Mouse (Mus musculus): Measurements from ENCODE around the gene Ssh3. TPM values are rescaled to one million over a fixed set of nuclear protein-coding genes. Genes with fewer than 3 reads are reported as not detected.

Gene Ssh3
- polyA plus RNA-seq, 1 experiment = 0.17 TPM

GRCm38 (mm10) chr19:4300271-4300704 lies 31.3 kb upstream of the Ssh3 start:
- Histone ChIP-seq H3ac (ENCODE audit: control insufficient read depth, insufficient read length) (no peak overlapping the region), H3K4me2 (ENCODE audit: low read depth) (no peak overlapping the region)

GRCm38 (mm10) chr19:4299574-4300270 lies 30.7 kb upstream of the Ssh3 start:
- H3K27me3 ChIP-seq (ENCODE audit: control insufficient read depth, insufficient read depth, insufficient read length) = no peaks in the 10 kb centered on the region
- peaks cover 66% of the 10 kb centered on the region for H3K79me2 ChIP-seq (ENCODE audit: control insufficient read depth, insufficient read depth)
- H3K4me2 ChIP-seq (ENCODE audit: low read depth) = no peak overlapping the region
- H3K36me3 ChIP-seq (ENCODE audit: control insufficient read depth, insufficient read depth) = no peaks in the 10 kb centered on the region
- TF ChIP-seq MAX (IDR thresholded peaks at IDR 0.05; ENCODE audit: low read depth) = no peak
- TF ChIP-seq POLR2A (IDR thresholded peaks at IDR 0.05; ENCODE audit: insufficient read length, low read depth) = no peak
- no peak for TF ChIP-seq USF1 (IDR thresholded peaks at IDR 0.05; ENCODE audit: low read depth)
- no peak for TF ChIP-seq MYOG (IDR thresholded peaks at IDR 0.05; ENCODE audit: control insufficient read depth in 1 of 3, insufficient read depth in 1 of 3, insufficient read length in 2 of 3, low read depth in 2 of 3)
- no peak for TF ChIP-seq SRF (IDR thresholded peaks at IDR 0.05; ENCODE audit: control insufficient read depth, insufficient read length, low read depth)
- TF ChIP-seq REST (IDR thresholded peaks at IDR 0.05; ENCODE audit: insufficient read depth, insufficient read length) = no peak
- no peak for TF ChIP-seq TCF3 (IDR thresholded peaks at IDR 0.05; ENCODE audit: insufficient read length, low read depth)
- TF ChIP-seq POLR2AphosphoS2 (IDR thresholded peaks at IDR 0.05; ENCODE audit: insufficient read length, low read depth) = no peak
- no peak for TF ChIP-seq MYOD1 (IDR thresholded peaks at IDR 0.05; ENCODE audit: control insufficient read depth in 1 of 3, insufficient read length in 2 of 3, low read depth in 2 of 3)
- TF ChIP-seq CEBPB (IDR thresholded peaks at IDR 0.05; ENCODE audit: insufficient read depth, poor library complexity, severe bottlenecking) = no peak
- TF ChIP-seq E2F4 (IDR thresholded peaks at IDR 0.05; ENCODE audit: insufficient read depth) = no peak
- no peak for TF ChIP-seq TCF12 (IDR thresholded peaks at IDR 0.05; ENCODE audit: insufficient read depth, poor library complexity, severe bottlenecking)
- no peak overlapping the region for H3K4me3 ChIP-seq
- H3ac ChIP-seq (ENCODE audit: control insufficient read depth, insufficient read length) = no peak overlapping the region

More at GRCm38 (mm10) chr19:4300271-4300704, 31.3 kb upstream of the Ssh3 start:
- Histone ChIP-seq H3K79me2 (ENCODE audit: control insufficient read depth, insufficient read depth) (peaks cover 72% of the 10 kb centered on the region), H3K4me3 (no peak overlapping the region), H3K27me3 (ENCODE audit: control insufficient read depth, insufficient read depth, insufficient read length) (no peaks in the 10 kb centered on the region), H3K36me3 (ENCODE audit: control insufficient read depth, insufficient read depth) (no peaks in the 10 kb centered on the region)
- TF ChIP-seq E2F4 (IDR thresholded peaks at IDR 0.05; ENCODE audit: insufficient read depth) (no peak), REST (IDR thresholded peaks at IDR 0.05; ENCODE audit: insufficient read depth, insufficient read length) (no peak), SRF (IDR thresholded peaks at IDR 0.05; ENCODE audit: control insufficient read depth, insufficient read length, low read depth) (no peak), MYOG (IDR thresholded peaks at IDR 0.05; ENCODE audit: control insufficient read depth in 1 of 3, insufficient read depth in 1 of 3, insufficient read length in 2 of 3, low read depth in 2 of 3) (no peak), TCF3 (IDR thresholded peaks at IDR 0.05; ENCODE audit: insufficient read length, low read depth) (no peak), POLR2AphosphoS2 (IDR thresholded peaks at IDR 0.05; ENCODE audit: insufficient read length, low read depth) (no peak), TCF12 (IDR thresholded peaks at IDR 0.05; ENCODE audit: insufficient read depth, poor library complexity, severe bottlenecking) (no peak), CEBPB (IDR thresholded peaks at IDR 0.05; ENCODE audit: insufficient read depth, poor library complexity, severe bottlenecking) (no peak), USF1 (IDR thresholded peaks at IDR 0.05; ENCODE audit: low read depth) (no peak), MYOD1 (IDR thresholded peaks at IDR 0.05; ENCODE audit: control insufficient read depth in 1 of 3, insufficient read length in 2 of 3, low read depth in 2 of 3) (no peak)

GRCm38 (mm10) chr19:4299126-4299525 lies 30.1 kb upstream of the Ssh3 start:
- TF ChIP-seq MAX (IDR thresholded peaks at IDR 0.05; ENCODE audit: low read depth) = no peak
- TF ChIP-seq POLR2AphosphoS2 (IDR thresholded peaks at IDR 0.05; ENCODE audit: insufficient read length, low read depth) = no peak
- no peak for TF ChIP-seq MYOG (IDR thresholded peaks at IDR 0.05; ENCODE audit: control insufficient read depth in 1 of 3, insufficient read depth in 1 of 3, insufficient read length in 2 of 3, low read depth in 2 of 3)
- TF ChIP-seq TCF3 (IDR thresholded peaks at IDR 0.05; ENCODE audit: insufficient read length, low read depth) = no peak
- TF ChIP-seq SRF (IDR thresholded peaks at IDR 0.05; ENCODE audit: control insufficient read depth, insufficient read length, low read depth) = no peak
- TF ChIP-seq TCF12 (IDR thresholded peaks at IDR 0.05; ENCODE audit: insufficient read depth, poor library complexity, severe bottlenecking) = no peak
- TF ChIP-seq POLR2A (IDR thresholded peaks at IDR 0.05; ENCODE audit: insufficient read length, low read depth) = no peak
- no peak for TF ChIP-seq USF1 (IDR thresholded peaks at IDR 0.05; ENCODE audit: low read depth)
- TF ChIP-seq E2F4 (IDR thresholded peaks at IDR 0.05; ENCODE audit: insufficient read depth) = no peak
- no peaks in the 10 kb centered on the region for H3K27me3 ChIP-seq (ENCODE audit: control insufficient read depth, insufficient read depth, insufficient read length)
- no peak overlapping the region for H3ac ChIP-seq (ENCODE audit: control insufficient read depth, insufficient read length)
- no peaks in the 10 kb centered on the region for H3K36me3 ChIP-seq (ENCODE audit: control insufficient read depth, insufficient read depth)
- no peak overlapping the region for H3K4me3 ChIP-seq
- peaks cover 60% of the 10 kb centered on the region for H3K79me2 ChIP-seq (ENCODE audit: control insufficient read depth, insufficient read depth)
- H3K4me2 ChIP-seq (ENCODE audit: low read depth) = no peak overlapping the region

- Histone ChIP-seq H3K36me3 (ENCODE audit: control insufficient read depth, insufficient read depth) (no peaks in the 10 kb centered on the region), H3K79me2 (ENCODE audit: control insufficient read depth, insufficient read depth) (peaks cover 54% of the 10 kb centered on the region), H3ac (ENCODE audit: control insufficient read depth, insufficient read length) (no peak overlapping the region), H3K27me3 (ENCODE audit: control insufficient read depth, insufficient read depth, insufficient read length) (no peaks in the 10 kb centered on the region), H3K4me2 (ENCODE audit: low read depth) (no peak overlapping the region), H3K4me3 (no peak overlapping the region)
- TF ChIP-seq POLR2AphosphoS2 (IDR thresholded peaks at IDR 0.05; ENCODE audit: insufficient read length, low read depth) (no peak), MYOG (IDR thresholded peaks at IDR 0.05; ENCODE audit: control insufficient read depth in 1 of 3, insufficient read depth in 1 of 3, insufficient read length in 2 of 3, low read depth in 2 of 3) (no peak), E2F4 (IDR thresholded peaks at IDR 0.05; ENCODE audit: insufficient read depth) (no peak), REST (IDR thresholded peaks at IDR 0.05; ENCODE audit: insufficient read depth, insufficient read length) (no peak), USF1 (IDR thresholded peaks at IDR 0.05; ENCODE audit: low read depth) (no peak), SRF (IDR thresholded peaks at IDR 0.05; ENCODE audit: control insufficient read depth, insufficient read length, low read depth) (no peak), MAX (IDR thresholded peaks at IDR 0.05; ENCODE audit: low read depth) (no peak), MYOD1 (IDR thresholded peaks at IDR 0.05; ENCODE audit: control insufficient read depth in 1 of 3, insufficient read length in 2 of 3, low read depth in 2 of 3) (no peak), TCF12 (IDR thresholded peaks at IDR 0.05; ENCODE audit: insufficient read depth, poor library complexity, severe bottlenecking) (no peak), POLR2A (IDR thresholded peaks at IDR 0.05; ENCODE audit: insufficient read length, low read depth) (no peak), TCF3 (IDR thresholded peaks at IDR 0.05; ENCODE audit: insufficient read length, low read depth) (no peak)
Observed at GRCm38 (mm10) chr19:4298322-4299121, 29.5 kb upstream of the Ssh3 start.

Measured in myocyte (in vitro differentiated cells).